8 mouse cellular contexts compared by ENCODE assay signal in the genomic region with DNA sequence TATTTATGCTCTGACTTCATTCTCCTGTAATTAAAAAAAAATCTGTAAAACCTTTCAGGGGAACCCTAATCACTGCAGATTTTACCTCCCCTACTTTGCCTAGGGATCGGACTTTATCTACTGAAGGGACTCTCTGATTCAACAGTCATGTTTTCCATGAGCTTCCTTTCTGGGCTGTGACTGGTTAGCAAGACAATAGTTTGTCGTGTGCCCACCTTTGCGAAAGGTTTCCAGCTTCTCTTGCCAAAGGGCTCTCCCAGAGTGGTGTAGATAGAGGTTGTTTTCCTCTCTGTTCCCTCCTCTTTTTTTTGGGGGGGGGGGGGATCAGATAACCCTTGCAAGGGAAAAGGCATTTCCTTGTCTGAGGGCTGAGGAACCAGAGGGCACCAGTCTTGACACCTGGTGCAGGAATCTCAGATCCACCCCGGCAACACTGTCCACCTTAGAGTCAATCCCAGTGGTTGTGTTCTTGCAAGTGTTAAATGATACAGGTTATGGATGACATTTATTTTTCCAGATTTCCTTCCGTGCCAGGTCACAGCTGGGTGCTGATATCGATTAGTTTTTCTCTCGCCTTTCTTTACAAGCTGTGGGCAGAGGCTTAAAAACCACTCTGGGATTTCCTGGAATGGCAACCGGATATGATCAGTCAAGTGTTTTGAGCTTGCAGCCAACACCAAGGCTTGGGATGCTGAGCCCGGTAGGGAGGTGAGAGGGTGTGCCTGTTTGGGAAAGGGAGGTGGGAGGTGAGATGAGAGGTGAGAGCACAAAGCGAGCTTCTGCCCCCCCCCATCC. TPM values are rescaled to one million over a fixed set of nuclear protein-coding genes. Genes with fewer than 3 reads are reported as not detected.
DNase-seq lines count a peak whose midpoint lies in the region; ATAC-seq lines count a peak whose summit lies in the region.

No protein-coding gene starts in this region.

- H3K4me3 ChIP-seq in hindbrain, embryonic 15.5 days = peak overlapping the region; percentile 83
- H3K4me3 ChIP-seq in midbrain, embryonic 12.5 days = peak overlapping the region; percentile 81

- H3K9me3 ChIP-seq in hindbrain, embryonic 15.5 days = no peaks in the 10 kb centered on the region
- H3K9me3 ChIP-seq in midbrain, embryonic 12.5 days = no peaks in the 10 kb centered on the region

- H3K4me2 ChIP-seq in hindbrain, embryonic 15.5 days = peak overlapping the region; percentile 68
- peak overlapping the region; percentile 81 for H3K4me2 ChIP-seq in midbrain, embryonic 12.5 days (replicated peaks)

- peak overlapping the region; percentile 85 for H3K9ac ChIP-seq in hindbrain, embryonic 15.5 days
- H3K9ac ChIP-seq in midbrain, embryonic 12.5 days (replicated peaks) = peak overlapping the region; percentile 82; the same call in 1 of the 2 replicates

- H3K4me1 ChIP-seq in hindbrain, embryonic 15.5 days (replicated peaks) = peaks cover 25% of the 10 kb centered on the region
- H3K4me1 ChIP-seq in midbrain, embryonic 12.5 days = peaks cover 19% of the 10 kb centered on the region; the same call in 1 of the 2 replicates

- DNase-seq in cerebellum, adult 11-12 months = peak; percentile 57
- DNase-seq in cerebellum, postnatal 14 days = peak; percentile 39 to 66
- DNase-seq in left cerebral cortex, adult 8-10 months (ENCODE audit: low spot score in 2 of 2) = no peak
- DNase-seq in left cerebral cortex, adult 9 months (ENCODE audit: low spot score in 2 of 2) = no peak
- DNase-seq in gastrocnemius, postnatal 4 days (ENCODE audit: low spot score in 2 of 2) = no peak

- WGBS in hindbrain, embryonic 15.5 days = 8% methylated on average over 10 of the region's 10 CpGs
- 22% methylated on average over 10 of the region's 10 CpGs for WGBS in midbrain, embryonic 12.5 days

- H3K36me3 ChIP-seq in hindbrain, embryonic 15.5 days = no peaks in the 10 kb centered on the region
- H3K36me3 ChIP-seq in midbrain, embryonic 12.5 days = no peaks in the 10 kb centered on the region

- no peak for ATAC-seq in cerebellum, adult (ENCODE audit: insufficient number of reproducible peaks, low FRiP score, low TSS enrichment)
- ATAC-seq in hindbrain, embryonic 15.5 days (ENCODE audit: low FRiP score, low read depth) = no peak
- no peak for ATAC-seq in midbrain, embryonic 12.5 days (ENCODE audit: low FRiP score, low read depth)

- H3K27me3 ChIP-seq in hindbrain, embryonic 15.5 days = no peaks in the 10 kb centered on the region
- no peaks in the 10 kb centered on the region for H3K27me3 ChIP-seq in midbrain, embryonic 12.5 days

- H3K27ac ChIP-seq in hindbrain, embryonic 15.5 days (replicated peaks) = peak overlapping the region; percentile 92
- H3K27ac ChIP-seq in midbrain, embryonic 12.5 days (replicated peaks) = no peak overlapping the region

RNA-seq across cellular contexts. Expression of a gene that starts 2.0 kb away (rescaled TPM):
- 30.4 and 31.0 TPM in 2 replicates for polyA plus RNA-seq in hindbrain, embryonic 15.5 days (2015; fragmentation: Nextera tagmentation; extraction: Ambion mirVana)
- 32.8 and 34.2 TPM in 2 replicates for polyA plus RNA-seq in midbrain, embryonic 12.5 days (2016; fragmentation: Nextera tagmentation; extraction: Ambion mirVana)
- 10 to 100 TPM; 81.2 to 91.5 (median 85.3) TPM for total RNA-seq in left cerebral cortex, adult 8-10 months (2022)
- 10 to 100 TPM; 20.7 to 23.4 TPM for total RNA-seq in gastrocnemius, postnatal 4 days (2021)

RNA-seq across cellular contexts. Expression of a gene that starts 2.1 kb away (rescaled TPM):
- 29.5 and 31.9 TPM in 2 replicates for polyA plus RNA-seq in hindbrain, embryonic 15.5 days (2015; fragmentation: Nextera tagmentation; extraction: Ambion mirVana)
- polyA plus RNA-seq in midbrain, embryonic 12.5 days (2016; fragmentation: Nextera tagmentation; extraction: Ambion mirVana) = 30.3 and 30.5 TPM in 2 replicates
- 10 to 100 TPM; 19.8 to 23.3 (median 20.0) TPM for total RNA-seq in left cerebral cortex, adult 8-10 months (2022)
- 10 to 100 TPM; 14.8 to 17.9 TPM for total RNA-seq in gastrocnemius, postnatal 4 days (2021)

Comparison
In these comparisons a context has a peak if more than half of its experiments do, and no peak if none do; other contexts are left out.
1. DNase-seq: peak in cerebellum, adult 11-12 months (single experiment) and cerebellum, postnatal 14 days (2 of 2); none in left cerebral cortex, adult 8-10 months (0 of 2), left cerebral cortex, adult 9 months (0 of 2) and gastrocnemius, postnatal 4 days (0 of 2).